Mouse (Mus musculus): ENCODE data around the gene 2310002L09Rik. TPM values are rescaled to one million over a fixed set of nuclear protein-coding genes. Genes with fewer than 3 reads are reported as not detected.
"Not testable (repeated sequence)": the region's sequence is repeated elsewhere in the genome, so short reads cannot be mapped to it uniquely, and the experiment has no call there.

2310002L09Rik gene
- 2.7 and 4.8 TPM in 2 replicates for polyA plus RNA-seq (2012; rRNA removed)
- 5.8 and 10.5 TPM in 2 replicates for polyA plus RNA-seq (2014; fragmentation: Nextera tagmentation; extraction: Ambion mirVana)

GRCm38 (mm10) chr4:73950375-73950896, at the start of gene 2310002L09Rik:
Gene 2310002L09Rik, minus strand, starts transcription at chr4:73950846.
- 70% methylated on average over 8 of the region's 8 CpGs for WGBS
- Histone ChIP-seq H3K4me2 (replicated peaks; ENCODE audit: low read depth, low read length, severe bottlenecking) (no peak within 1 kb of the TSS), H3K27me3 (ENCODE audit: control insufficient read depth, insufficient read depth, low read length) (no peaks in the 10 kb centered on the region), H3K27ac (replicated peaks; ENCODE audit: low read depth, low read length) (no peak within 1 kb of the TSS), H3K36me3 (ENCODE audit: control insufficient read depth, insufficient read depth, low read length) (no peaks in the 10 kb centered on the region), H3K9ac (ENCODE audit: low read depth, low read length, severe bottlenecking) (no peak within 1 kb of the TSS), H3K4me3 (replicated peaks; ENCODE audit: low read length) (no peak within 1 kb of the TSS), H3K9me3 (ENCODE audit: control insufficient read depth, low read length) (no peaks in the 10 kb centered on the region), H3K4me1 (ENCODE audit: control insufficient read depth, insufficient read depth, low read length) (no peaks in the 10 kb centered on the region)
- no peak for DNase-seq (ENCODE audit: low spot score)
- TF ChIP-seq POLR2A (IDR thresholded peaks at IDR 0.05; ENCODE audit: borderline replicate concordance, extremely low read depth, insufficient read depth, insufficient read length) = no peak
- ATAC-seq (ENCODE audit: low FRiP score, low read depth) = no peak

GRCm38 (mm10) chr4:73980454-73980853, 29.8 kb upstream of the 2310002L09Rik start:
- no peak for DNase-seq (ENCODE audit: low spot score)
- H3K9me3 ChIP-seq (ENCODE audit: control insufficient read depth, low read length) = no peaks in the 10 kb centered on the region
- no peaks in the 10 kb centered on the region for H3K27me3 ChIP-seq (ENCODE audit: control insufficient read depth, insufficient read depth, low read length)
- H3K27ac ChIP-seq (replicated peaks; ENCODE audit: low read depth, low read length) = no peak overlapping the region
- 75% methylated on average over 3 of the region's 3 CpGs for WGBS
- no peak overlapping the region for H3K9ac ChIP-seq (ENCODE audit: low read depth, low read length, severe bottlenecking)
- ATAC-seq (ENCODE audit: low FRiP score, low read depth) = no peak
- H3K4me1 ChIP-seq (ENCODE audit: control insufficient read depth, insufficient read depth, low read length) = no peaks in the 10 kb centered on the region
- TF ChIP-seq POLR2A (IDR thresholded peaks at IDR 0.05; ENCODE audit: borderline replicate concordance, extremely low read depth, insufficient read depth, insufficient read length) = no peak
- no peak overlapping the region for H3K4me3 ChIP-seq (replicated peaks; ENCODE audit: low read length)
- H3K4me2 ChIP-seq (replicated peaks; ENCODE audit: low read depth, low read length, severe bottlenecking) = no peak overlapping the region
- H3K36me3 ChIP-seq (ENCODE audit: control insufficient read depth, insufficient read depth, low read length) = no peaks in the 10 kb centered on the region

GRCm38 (mm10) chr4:73920660-73921059, 30.0 kb downstream of the 2310002L09Rik start, which contains the start of gene Gm11756:
Gene Gm11756, minus strand, starts transcription at chr4:73920760.
- H3K4me3 ChIP-seq (replicated peaks; ENCODE audit: low read length); H3K4me2 ChIP-seq (replicated peaks; ENCODE audit: low read depth, low read length, severe bottlenecking); H3K27me3 ChIP-seq (ENCODE audit: control insufficient read depth, insufficient read depth, low read length); DNase-seq (ENCODE audit: low spot score); H3K4me1 ChIP-seq (ENCODE audit: control insufficient read depth, insufficient read depth, low read length); H3K27ac ChIP-seq (replicated peaks; ENCODE audit: low read depth, low read length); H3K9me3 ChIP-seq (ENCODE audit: control insufficient read depth, low read length); H3K9ac ChIP-seq (ENCODE audit: low read depth, low read length, severe bottlenecking); H3K36me3 ChIP-seq (ENCODE audit: control insufficient read depth, insufficient read depth, low read length); ATAC-seq (ENCODE audit: low FRiP score, low read depth): not testable (repeated sequence)
- WGBS = 82% methylated on average over 6 of the region's 6 CpGs

GRCm38 (mm10) chr4:73905853-73906252, 44.8 kb downstream of the 2310002L09Rik start, which contains the start of gene Gm13871:
Gene Gm13871, minus strand, starts transcription at chr4:73905953.
- DNase-seq (ENCODE audit: low spot score); H3K9ac ChIP-seq (ENCODE audit: low read depth, low read length, severe bottlenecking); H3K4me2 ChIP-seq (replicated peaks; ENCODE audit: low read depth, low read length, severe bottlenecking); H3K4me3 ChIP-seq (replicated peaks; ENCODE audit: low read length); H3K36me3 ChIP-seq (ENCODE audit: control insufficient read depth, insufficient read depth, low read length); H3K27me3 ChIP-seq (ENCODE audit: control insufficient read depth, insufficient read depth, low read length); H3K27ac ChIP-seq (replicated peaks; ENCODE audit: low read depth, low read length); H3K9me3 ChIP-seq (ENCODE audit: control insufficient read depth, low read length); ATAC-seq (ENCODE audit: low FRiP score, low read depth); H3K4me1 ChIP-seq (ENCODE audit: control insufficient read depth, insufficient read depth, low read length): not testable (repeated sequence)
- WGBS = no CpG with 5 or more reads among the region's 4 CpGs

GRCm38 (mm10) chr4:73891012-73891411, 59.6 kb downstream of the 2310002L09Rik start, which contains the start of gene Gm11757:
Gene Gm11757, minus strand, starts transcription at chr4:73891112.
- H3K27ac ChIP-seq (replicated peaks; ENCODE audit: low read depth, low read length); DNase-seq (ENCODE audit: low spot score); H3K9me3 ChIP-seq (ENCODE audit: control insufficient read depth, low read length); H3K36me3 ChIP-seq (ENCODE audit: control insufficient read depth, insufficient read depth, low read length); ATAC-seq (ENCODE audit: low FRiP score, low read depth); H3K9ac ChIP-seq (ENCODE audit: low read depth, low read length, severe bottlenecking); H3K27me3 ChIP-seq (ENCODE audit: control insufficient read depth, insufficient read depth, low read length); H3K4me2 ChIP-seq (replicated peaks; ENCODE audit: low read depth, low read length, severe bottlenecking); H3K4me3 ChIP-seq (replicated peaks; ENCODE audit: low read length); H3K4me1 ChIP-seq (ENCODE audit: control insufficient read depth, insufficient read depth, low read length): not testable (repeated sequence)
- no CpG with 5 or more reads among the region's 4 CpGs for WGBS

Other genes starting within 250 kb of the 2310002L09Rik start
- gene Rasef, start 159.9 kb downstream of the 2310002L09Rik start, polyA plus RNA-seq (2012; rRNA removed) = 0.56 and 0.60 TPM in 2 replicates
- 1.1 and 1.5 TPM in 2 replicates for gene Rasef, start 159.9 kb downstream of the 2310002L09Rik start, polyA plus RNA-seq (2014; fragmentation: Nextera tagmentation; extraction: Ambion mirVana)
- gene Gm11758, start 74.6 kb downstream of the 2310002L09Rik start, polyA plus RNA-seq (2012; rRNA removed) = not detected in 2 replicates
- not detected in 2 replicates for gene Gm11758, start 74.6 kb downstream of the 2310002L09Rik start, polyA plus RNA-seq (2014; fragmentation: Nextera tagmentation; extraction: Ambion mirVana)
- not detected in 2 replicates for gene Gm11757, start 59.7 kb downstream of the 2310002L09Rik start, polyA plus RNA-seq (2012; rRNA removed)
- not detected in 2 replicates for gene Gm11757, start 59.7 kb downstream of the 2310002L09Rik start, polyA plus RNA-seq (2014; fragmentation: Nextera tagmentation; extraction: Ambion mirVana)
- gene Gm13871, start 44.9 kb downstream of the 2310002L09Rik start, polyA plus RNA-seq (2012; rRNA removed) = not detected in 2 replicates
- gene Gm13871, start 44.9 kb downstream of the 2310002L09Rik start, polyA plus RNA-seq (2014; fragmentation: Nextera tagmentation; extraction: Ambion mirVana) = not detected in 2 replicates
- 0.37 and 0.49 TPM in 2 replicates for gene Gm11756, start 30.1 kb downstream of the 2310002L09Rik start, polyA plus RNA-seq (2012; rRNA removed)
- gene Gm11756, start 30.1 kb downstream of the 2310002L09Rik start, polyA plus RNA-seq (2014; fragmentation: Nextera tagmentation; extraction: Ambion mirVana) = 0.15 and 0.28 TPM in 2 replicates
- gene Frmd3, start 62.6 kb upstream of the 2310002L09Rik start, polyA plus RNA-seq (2012; rRNA removed) = 0.93 and 1.1 TPM in 2 replicates
- 2.4 and 3.1 TPM in 2 replicates for gene Frmd3, start 62.6 kb upstream of the 2310002L09Rik start, polyA plus RNA-seq (2014; fragmentation: Nextera tagmentation; extraction: Ambion mirVana)

Data from limb, embryonic 14.5 days (tissue).